7 mouse cellular contexts compared by ENCODE assay signal in the genomic region with DNA sequence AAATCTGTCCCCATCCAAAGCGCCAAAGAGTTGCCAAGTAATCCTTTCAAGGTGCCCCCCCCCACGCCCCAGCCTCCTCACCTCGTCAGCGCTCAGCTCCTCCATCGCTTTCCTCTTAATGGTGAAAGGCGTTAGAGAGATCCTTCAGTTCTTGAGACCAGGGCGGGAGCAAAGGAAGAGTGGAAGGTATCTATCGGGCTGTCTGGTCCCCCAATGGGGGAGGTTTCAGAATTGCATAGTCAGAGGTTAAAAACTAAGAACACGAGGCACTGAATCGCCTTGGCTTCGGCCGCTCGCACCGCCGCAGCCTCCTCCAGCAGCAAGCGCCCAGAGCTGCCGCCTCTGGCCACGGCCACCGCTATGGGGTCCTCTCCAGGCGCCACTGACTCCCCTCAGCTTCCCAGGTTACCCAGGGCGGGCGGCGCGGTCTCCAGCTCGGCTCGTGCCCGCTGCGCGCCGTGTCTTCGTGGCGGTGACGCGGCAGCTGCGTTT. TPM values are rescaled to one million over a fixed set of nuclear protein-coding genes. Genes with fewer than 3 reads are reported as not detected.
A peak's percentile ranks its signal among the peaks of the same experiment; 100 is the strongest.
DNase-seq lines count a peak whose midpoint lies in the region; ATAC-seq and TF ChIP-seq lines count a peak whose summit lies in the region.

No protein-coding gene starts in this region.

- H3K9ac ChIP-seq in neural tube, embryonic 11.5 days (ENCODE audit: low read length), result peak overlapping the region; percentile 88
- H3K9ac ChIP-seq in embryonic facial prominence, embryonic 13.5 days, result peak overlapping the region; percentile 95
- H3K9ac ChIP-seq in hindbrain, postnatal 0 days (replicated peaks; ENCODE audit: low read length), result peak overlapping the region; percentile 77
- peak overlapping the region; percentile 95 for H3K9ac ChIP-seq in liver, embryonic 14.5 days (replicated peaks)
- peak overlapping the region; percentile 90 for H3K9ac ChIP-seq in neural tube, embryonic 15.5 days (replicated peaks)

- peak; percentile 70; the same call in 1 of the 2 replicates for ATAC-seq in neural tube, embryonic 11.5 days (ENCODE audit: insufficient read depth, low FRiP score, low TSS enrichment)
- peak; percentile 66 for ATAC-seq in embryonic facial prominence, embryonic 13.5 days (ENCODE audit: insufficient number of reproducible peaks, insufficient read depth, low FRiP score, low TSS enrichment, low read depth)
- no peak; the same call in none of the 2 replicates for ATAC-seq in hindbrain, postnatal 0 days
- ATAC-seq in liver, embryonic 14.5 days (ENCODE audit: insufficient read depth), result peak; percentile 68
- peak; percentile 48 for ATAC-seq in neural tube, embryonic 15.5 days (ENCODE audit: low FRiP score)

- peak overlapping the region; percentile 99 for H3K27ac ChIP-seq in neural tube, embryonic 11.5 days (ENCODE audit: low read depth, low read length)
- H3K27ac ChIP-seq in embryonic facial prominence, embryonic 13.5 days, result peak overlapping the region; percentile 99
- peak overlapping the region; percentile 99 for H3K27ac ChIP-seq in hindbrain, postnatal 0 days
- H3K27ac ChIP-seq in liver, embryonic 14.5 days, result peak overlapping the region; percentile 83
- H3K27ac ChIP-seq in neural tube, embryonic 15.5 days (replicated peaks), result peak overlapping the region; percentile 99

- no peak for TF ChIP-seq EP300 in liver, embryonic 14.5 days (IDR thresholded peaks at IDR 0.05; ENCODE audit: low read depth)

- H3K27me3 ChIP-seq in neural tube, embryonic 11.5 days (ENCODE audit: control insufficient read depth, insufficient read depth, low read length), result no peaks in the 10 kb centered on the region
- H3K27me3 ChIP-seq in embryonic facial prominence, embryonic 13.5 days, result no peaks in the 10 kb centered on the region
- H3K27me3 ChIP-seq in hindbrain, postnatal 0 days (ENCODE audit: insufficient read depth, low read length), result no peaks in the 10 kb centered on the region
- H3K27me3 ChIP-seq in liver, embryonic 14.5 days (ENCODE audit: control insufficient read depth, insufficient read depth, low read length), result no peaks in the 10 kb centered on the region
- no peaks in the 10 kb centered on the region for H3K27me3 ChIP-seq in neural tube, embryonic 15.5 days (replicated peaks)

- TF ChIP-seq CTCF in hindbrain, postnatal 0 days (IDR thresholded peaks at IDR 0.05; ENCODE audit: low read depth), result no peak
- no peak for TF ChIP-seq CTCF in liver, embryonic 14.5 days (IDR thresholded peaks at IDR 0.05; ENCODE audit: low read depth)

- H3K36me3 ChIP-seq in neural tube, embryonic 11.5 days (ENCODE audit: control insufficient read depth, insufficient read depth, low read length), result no peaks in the 10 kb centered on the region
- H3K36me3 ChIP-seq in embryonic facial prominence, embryonic 13.5 days, result 0 out of 2 replicates have a peak, but pooled peaks cover 4% of the 10 kb centered on the region
- H3K36me3 ChIP-seq in hindbrain, postnatal 0 days (ENCODE audit: insufficient read depth, low read length), result no peaks in the 10 kb centered on the region
- H3K36me3 ChIP-seq in liver, embryonic 14.5 days (replicated peaks; ENCODE audit: control insufficient read depth, insufficient read depth, low read depth), result no peaks in the 10 kb centered on the region
- no peaks in the 10 kb centered on the region for H3K36me3 ChIP-seq in neural tube, embryonic 15.5 days

- no peaks in the 10 kb centered on the region for H3K9me3 ChIP-seq in neural tube, embryonic 11.5 days (ENCODE audit: control insufficient read depth, low read length)
- H3K9me3 ChIP-seq in embryonic facial prominence, embryonic 13.5 days, result no peaks in the 10 kb centered on the region
- no peaks in the 10 kb centered on the region for H3K9me3 ChIP-seq in hindbrain, postnatal 0 days (ENCODE audit: low read length)
- no peaks in the 10 kb centered on the region for H3K9me3 ChIP-seq in liver, embryonic 14.5 days (ENCODE audit: control insufficient read depth, low read length)
- H3K9me3 ChIP-seq in neural tube, embryonic 15.5 days (replicated peaks), result no peaks in the 10 kb centered on the region

- WGBS in neural tube, embryonic 11.5 days, result 0% methylated on average over 35 of the region's 35 CpGs
- WGBS in embryonic facial prominence, embryonic 13.5 days, result under 1% methylated on average over 35 of the region's 35 CpGs
- WGBS in hindbrain, postnatal 0 days, result under 1% methylated on average over 33 of the region's 35 CpGs
- WGBS in liver, embryonic 14.5 days (ENCODE audit: insufficient replicate concordance), result under 1% methylated on average over 32 of the region's 35 CpGs
- 0% methylated on average over 35 of the region's 35 CpGs for WGBS in neural tube, embryonic 15.5 days

- peaks cover 6% of the 10 kb centered on the region; the same call in 1 of the 2 replicates for H3K4me1 ChIP-seq in neural tube, embryonic 11.5 days (ENCODE audit: control insufficient read depth, insufficient read depth, low read length)
- peaks cover 18% of the 10 kb centered on the region for H3K4me1 ChIP-seq in embryonic facial prominence, embryonic 13.5 days
- 0 out of 2 replicates have a peak, but pooled peaks cover 2% of the 10 kb centered on the region for H3K4me1 ChIP-seq in hindbrain, postnatal 0 days (ENCODE audit: insufficient read depth, low read length)
- H3K4me1 ChIP-seq in liver, embryonic 14.5 days (replicated peaks; ENCODE audit: control insufficient read depth in 2 of 2, insufficient read depth in 2 of 2, low read length in 1 of 2), result peaks cover 7 to 8% of the 10 kb centered on the region in 2 experiments
- H3K4me1 ChIP-seq in neural tube, embryonic 15.5 days, result peaks cover 34% of the 10 kb centered on the region

- peak overlapping the region; percentile 73 for H3K4me2 ChIP-seq in neural tube, embryonic 11.5 days (ENCODE audit: low read depth)
- H3K4me2 ChIP-seq in embryonic facial prominence, embryonic 13.5 days, result peak overlapping the region; percentile 81
- peak overlapping the region; percentile 75 for H3K4me2 ChIP-seq in hindbrain, postnatal 0 days (ENCODE audit: low read depth, low read length)
- peak overlapping the region; percentile 95 for H3K4me2 ChIP-seq in liver, embryonic 14.5 days (ENCODE audit: low read depth)
- peak overlapping the region; percentile 65 for H3K4me2 ChIP-seq in neural tube, embryonic 15.5 days

- H3K4me3 ChIP-seq in neural tube, embryonic 11.5 days (ENCODE audit: low read depth, low read length), result peak overlapping the region; percentile 85
- peak overlapping the region; percentile 94 for H3K4me3 ChIP-seq in embryonic facial prominence, embryonic 13.5 days
- peak overlapping the region; percentile 65 for H3K4me3 ChIP-seq in hindbrain, postnatal 0 days (ENCODE audit: low read length)
- peak overlapping the region; percentile 79 to 97 for H3K4me3 ChIP-seq in liver, embryonic 14.5 days (ENCODE audit: insufficient read depth in 1 of 2, low read depth in 2 of 2, low read length in 2 of 2)
- H3K4me3 ChIP-seq in neural tube, embryonic 15.5 days (replicated peaks), result peak overlapping the region; percentile 95

- no peak for DNase-seq in neural tube, embryonic 11.5 days (ENCODE audit: low spot score)
- no peak for DNase-seq in neural tube, embryonic 10.5 days (ENCODE audit: extremely low spot score, low spot score)
- DNase-seq in adipocyte (ENCODE audit: low spot score), result peak; percentile 54
- DNase-seq in hindbrain, postnatal 0 days (ENCODE audit: low spot score), result peak; percentile 65
- DNase-seq in liver, embryonic 14.5 days (ENCODE audit: low read depth in 3 of 3, low spot score in 3 of 3), result peak in 2 of 3 experiments; percentile 31 to 38

RNA-seq across cellular contexts. Expression of gene Ube4b, which starts 0.7 kb away (rescaled TPM):
- 61.4 and 68.8 TPM in 2 replicates for polyA plus RNA-seq in neural tube, embryonic 11.5 days (2014; fragmentation: Nextera tagmentation; extraction: Ambion mirVana)
- polyA plus RNA-seq in embryonic facial prominence, embryonic 13.5 days (2015; fragmentation: Nextera tagmentation; extraction: Ambion mirVana), result 48.7 and 49.4 TPM in 2 replicates
- total RNA-seq in hindbrain, postnatal 0 days (2014; rRNA removed), result 81.6 and 117 TPM in 2 replicates
- 44.3 and 48.1 TPM in 2 replicates for polyA plus RNA-seq in hindbrain, postnatal 0 days (2015; fragmentation: Nextera tagmentation; extraction: Ambion mirVana)
- 14.6 and 16.7 TPM in 2 replicates for polyA plus RNA-seq in liver, embryonic 14.5 days (2012; rRNA removed)
- polyA plus RNA-seq in liver, embryonic 14.5 days (2014; fragmentation: Nextera tagmentation; extraction: Ambion mirVana), result 8.2 and 11.3 TPM in 2 replicates
- 50.4 and 54.5 TPM in 2 replicates for polyA plus RNA-seq in neural tube, embryonic 15.5 days (2015; fragmentation: Nextera tagmentation; extraction: Ambion mirVana)

RNA-seq across cellular contexts. Expression of gene Rbp7, which starts 28.9 kb away (rescaled TPM):
- polyA plus RNA-seq in neural tube, embryonic 11.5 days (2014; fragmentation: Nextera tagmentation; extraction: Ambion mirVana), result not detected in 2 replicates
- 0.52 TPM in 1 of 2 replicates, not detected in the other for polyA plus RNA-seq in embryonic facial prominence, embryonic 13.5 days (2015; fragmentation: Nextera tagmentation; extraction: Ambion mirVana)
- not detected in 2 replicates for total RNA-seq in hindbrain, postnatal 0 days (2014; rRNA removed)
- 0.34 TPM in 1 of 2 replicates, not detected in the other for polyA plus RNA-seq in hindbrain, postnatal 0 days (2015; fragmentation: Nextera tagmentation; extraction: Ambion mirVana)
- not detected in 2 replicates for polyA plus RNA-seq in liver, embryonic 14.5 days (2012; rRNA removed)
- not detected in 2 replicates for polyA plus RNA-seq in liver, embryonic 14.5 days (2014; fragmentation: Nextera tagmentation; extraction: Ambion mirVana)
- polyA plus RNA-seq in neural tube, embryonic 15.5 days (2015; fragmentation: Nextera tagmentation; extraction: Ambion mirVana), result 1.1 TPM in 1 of 2 replicates, not detected in the other

RNA-seq across cellular contexts. Expression of gene Tmem274, which starts 51.3 kb away (rescaled TPM):
- polyA plus RNA-seq in neural tube, embryonic 11.5 days (2014; fragmentation: Nextera tagmentation; extraction: Ambion mirVana), result not detected in 2 replicates
- 0.37 TPM in 1 of 2 replicates, not detected in the other for polyA plus RNA-seq in embryonic facial prominence, embryonic 13.5 days (2015; fragmentation: Nextera tagmentation; extraction: Ambion mirVana)
- not detected in 2 replicates for total RNA-seq in hindbrain, postnatal 0 days (2014; rRNA removed)
- polyA plus RNA-seq in hindbrain, postnatal 0 days (2015; fragmentation: Nextera tagmentation; extraction: Ambion mirVana), result not detected in 2 replicates
- polyA plus RNA-seq in liver, embryonic 14.5 days (2012; rRNA removed), result not detected in 2 replicates
- not detected in 2 replicates for polyA plus RNA-seq in liver, embryonic 14.5 days (2014; fragmentation: Nextera tagmentation; extraction: Ambion mirVana)
- polyA plus RNA-seq in neural tube, embryonic 15.5 days (2015; fragmentation: Nextera tagmentation; extraction: Ambion mirVana), result not detected in 2 replicates

RNA-seq across cellular contexts. Expression of gene Nmnat1, which starts 59.2 kb away (rescaled TPM):
- 14.6 and 14.9 TPM in 2 replicates for polyA plus RNA-seq in neural tube, embryonic 11.5 days (2014; fragmentation: Nextera tagmentation; extraction: Ambion mirVana)
- 9.2 and 10.2 TPM in 2 replicates for polyA plus RNA-seq in embryonic facial prominence, embryonic 13.5 days (2015; fragmentation: Nextera tagmentation; extraction: Ambion mirVana)
- 8.4 and 9.9 TPM in 2 replicates for total RNA-seq in hindbrain, postnatal 0 days (2014; rRNA removed)
- 7.1 and 7.8 TPM in 2 replicates for polyA plus RNA-seq in hindbrain, postnatal 0 days (2015; fragmentation: Nextera tagmentation; extraction: Ambion mirVana)
- 3.2 and 3.8 TPM in 2 replicates for polyA plus RNA-seq in liver, embryonic 14.5 days (2012; rRNA removed)
- polyA plus RNA-seq in liver, embryonic 14.5 days (2014; fragmentation: Nextera tagmentation; extraction: Ambion mirVana), result 4.7 and 5.9 TPM in 2 replicates
- polyA plus RNA-seq in neural tube, embryonic 15.5 days (2015; fragmentation: Nextera tagmentation; extraction: Ambion mirVana), result 5.8 and 9.0 TPM in 2 replicates

RNA-seq across cellular contexts. Expression of gene Lzic, which starts 59.2 kb away (rescaled TPM):
- polyA plus RNA-seq in neural tube, embryonic 11.5 days (2014; fragmentation: Nextera tagmentation; extraction: Ambion mirVana), result 49.4 and 59.3 TPM in 2 replicates
- polyA plus RNA-seq in embryonic facial prominence, embryonic 13.5 days (2015; fragmentation: Nextera tagmentation; extraction: Ambion mirVana), result 56.5 TPM in 2 replicates
- 32.2 and 33.5 TPM in 2 replicates for total RNA-seq in hindbrain, postnatal 0 days (2014; rRNA removed)
- 33.5 and 34.8 TPM in 2 replicates for polyA plus RNA-seq in hindbrain, postnatal 0 days (2015; fragmentation: Nextera tagmentation; extraction: Ambion mirVana)
- 5.6 and 9.1 TPM in 2 replicates for polyA plus RNA-seq in liver, embryonic 14.5 days (2012; rRNA removed)
- 14.9 and 15.5 TPM in 2 replicates for polyA plus RNA-seq in liver, embryonic 14.5 days (2014; fragmentation: Nextera tagmentation; extraction: Ambion mirVana)
- polyA plus RNA-seq in neural tube, embryonic 15.5 days (2015; fragmentation: Nextera tagmentation; extraction: Ambion mirVana), result 37.9 and 40.0 TPM in 2 replicates

Comparison
In these comparisons a context has a peak if more than half of its experiments do, and no peak if none do; other contexts are left out.
1. DNase-seq: peak in adipocyte (single experiment), hindbrain, postnatal 0 days (single experiment) and liver, embryonic 14.5 days (2 of 3); none in neural tube, embryonic 11.5 days (single experiment) and neural tube, embryonic 10.5 days (single experiment).
2. Peak in every context shown above with its lines, with median percentiles within 50 percentile points of each other: H3K27ac ChIP-seq, H3K4me2 ChIP-seq, H3K4me3 ChIP-seq and H3K9ac ChIP-seq.